Mouse (Mus musculus) cortical plate, adult 2 months (tissue): ENCODE data around the gene Prrxl1. TPM values are rescaled to one million over a fixed set of nuclear protein-coding genes. Genes with fewer than 3 reads are reported as not detected.

Experiments used
- H3K27ac ChIP-seq: fragments of 200-500 bp; 2 replicates; pipeline ENCODE4 v1.5.1; 2012; ENCODE audit warnings: low read length, control low read depth, inconsistent platforms; ENCODE audit not compliant: insufficient read depth
- H3K4me1 ChIP-seq: fragments of 200-500 bp; 2 replicates; pipeline ENCODE4 v1.6.1; 2011; ENCODE audit warnings: low read length; ENCODE audit not compliant: control insufficient read depth, insufficient read depth
- H3K4me3 ChIP-seq: fragments of 200-500 bp; 2 replicates; pipeline ENCODE4 v1.5.1; 2011; ENCODE audit warnings: mild to moderate bottlenecking, low read length, control low read depth; ENCODE audit not compliant: insufficient read depth
- CTCF ChIP-seq: fragments of 200-500 bp; IDR thresholded peaks from 2 replicates; pipeline ENCODE4 v1.5.1; 2011; ENCODE audit warnings: mild to moderate bottlenecking, control low read depth, low read length; ENCODE audit not compliant: insufficient read depth; ENCODE audit errors: extremely low read depth
- POLR2A ChIP-seq: fragments of 200-500 bp; IDR thresholded peaks from 2 replicates; pipeline ENCODE4 v1.6.1; 2011; ENCODE audit warnings: mild to moderate bottlenecking, low read length, control low read depth; ENCODE audit not compliant: insufficient read depth; ENCODE audit errors: extremely low read depth
- polyA plus RNA-seq: library from polyadenylated mRNA; depleted of rRNA; stranded (reverse); fragments of >200 nt; gene quantifications from 2 replicates; pipeline ENCODE4 v1.2.3, GENCODE M21; 2012

Prrxl1 gene
- polyA plus RNA-seq, 1 experiment = 0.06 TPM

GRCm38 (mm10) chr14:32624245-32624644 lies 25.0 kb downstream of the Prrxl1 start:
- Histone ChIP-seq H3K4me3 (no peak overlapping the region), H3K4me1 (no peaks in the 10 kb centered on the region), H3K27ac (no peak overlapping the region)
- TF ChIP-seq POLR2A = no peak
- TF ChIP-seq CTCF = no peak

DNA sequence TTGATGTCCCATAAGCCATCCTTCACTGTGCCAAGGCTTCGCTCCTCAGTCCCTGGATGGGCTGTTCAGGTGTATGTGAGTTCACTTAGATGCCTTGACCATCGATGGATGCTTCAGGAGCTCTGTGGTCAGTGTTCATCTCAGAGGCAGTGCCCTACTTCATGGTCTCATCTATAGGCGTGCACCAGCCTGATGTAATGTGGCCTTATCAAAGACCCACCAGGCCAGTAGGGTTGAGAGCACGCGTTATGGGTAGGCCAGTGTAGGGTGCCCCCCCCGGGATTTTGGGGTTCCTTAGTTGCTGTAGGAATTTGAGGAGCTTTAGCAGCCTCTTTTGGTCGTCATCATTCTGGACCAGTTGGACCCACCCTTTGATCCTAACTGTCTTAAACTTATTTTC lies 25.6 kb downstream of the Prrxl1 start:
- Histone ChIP-seq H3K4me3 (no peak overlapping the region), H3K4me1 (no peaks in the 10 kb centered on the region), H3K27ac (no peak overlapping the region)
- TF ChIP-seq POLR2A (no peak), CTCF (no peak)

- H3K4me1 ChIP-seq = no peaks in the 10 kb centered on the region
- TF ChIP-seq POLR2A (no peak), CTCF (no peak)
- no peak overlapping the region for H3K4me3 ChIP-seq
- no peak overlapping the region for H3K27ac ChIP-seq
These were observed 28.1 kb downstream of the Prrxl1 start for GRCm38 (mm10) chr14:32627271-32627670.

DNA sequence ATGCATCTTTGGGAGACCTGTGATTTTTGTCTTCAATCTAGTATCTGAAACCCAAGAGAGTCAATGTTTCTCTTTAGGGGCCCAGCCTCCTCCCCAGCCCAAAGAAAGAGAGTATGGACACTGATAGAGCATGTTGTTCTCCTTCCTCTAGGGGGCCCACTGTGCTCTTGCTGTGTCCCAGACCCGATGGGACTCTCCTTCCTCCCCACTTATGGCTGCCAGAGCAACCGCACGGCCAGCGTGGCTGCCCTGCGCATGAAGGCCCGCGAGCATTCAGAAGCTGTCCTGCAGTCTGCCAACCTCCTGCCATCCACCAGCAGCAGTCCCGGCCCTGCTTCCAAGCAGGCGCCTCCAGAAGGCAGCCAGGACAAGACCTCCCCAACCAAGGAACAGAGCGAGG lies 29.4 kb downstream of the Prrxl1 start:
- no peak overlapping the region for H3K27ac ChIP-seq
- TF ChIP-seq CTCF (no peak), POLR2A (no peak)
- no peak overlapping the region for H3K4me3 ChIP-seq
- H3K4me1 ChIP-seq = no peaks in the 10 kb centered on the region

DNA sequence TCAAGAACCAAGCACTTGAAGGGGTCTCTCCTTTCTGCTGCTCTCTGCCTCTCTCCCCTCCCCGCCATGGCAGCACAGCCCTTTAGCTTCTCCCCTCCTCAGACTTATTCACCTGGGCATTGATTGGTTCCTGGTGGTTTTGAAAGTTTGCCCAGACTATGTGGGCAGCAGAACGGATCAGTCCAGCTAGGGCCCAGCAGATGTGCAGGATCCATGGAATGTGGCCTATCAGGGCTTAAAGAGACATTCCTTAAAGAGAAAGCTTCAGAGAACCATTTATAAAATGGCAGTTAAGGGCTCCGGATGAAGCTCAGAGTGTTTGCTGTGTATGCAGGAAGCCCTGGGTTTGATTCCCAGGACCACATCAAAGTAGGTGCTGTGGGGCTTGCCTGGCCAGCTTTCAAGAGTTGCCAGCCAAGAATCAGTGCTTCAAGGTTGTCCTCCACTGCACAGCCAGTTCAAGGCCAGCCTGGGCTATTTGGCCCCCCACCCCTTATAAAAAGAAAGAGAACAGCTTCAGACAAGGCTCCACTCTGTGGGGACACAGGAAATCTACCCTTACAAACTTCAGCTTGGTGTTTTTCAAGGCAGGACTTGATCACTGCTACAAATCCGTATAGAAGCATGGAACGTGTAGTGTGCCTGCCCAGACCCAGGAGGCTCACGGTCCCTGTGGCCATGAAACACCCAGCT lies 33.8 kb downstream of the Prrxl1 start:
- TF ChIP-seq CTCF (no peak), POLR2A (no peak)
- Histone ChIP-seq H3K4me3 (no peak overlapping the region), H3K27ac (no peak overlapping the region), H3K4me1 (no peaks in the 10 kb centered on the region)

GRCm38 (mm10) chr14:32634015-32634682 lies 34.9 kb downstream of the Prrxl1 start:
- Histone ChIP-seq H3K4me1 (no peaks in the 10 kb centered on the region), H3K27ac (no peak overlapping the region), H3K4me3 (no peak overlapping the region)
- no peak for TF ChIP-seq CTCF
- no peak for TF ChIP-seq POLR2A

GRCm38 (mm10) chr14:32638485-32638884 lies 39.3 kb downstream of the Prrxl1 start:
- TF ChIP-seq CTCF (no peak), POLR2A (no peak)
- no peak overlapping the region for H3K27ac ChIP-seq
- H3K4me1 ChIP-seq = no peaks in the 10 kb centered on the region
- no peak overlapping the region for H3K4me3 ChIP-seq

DNA sequence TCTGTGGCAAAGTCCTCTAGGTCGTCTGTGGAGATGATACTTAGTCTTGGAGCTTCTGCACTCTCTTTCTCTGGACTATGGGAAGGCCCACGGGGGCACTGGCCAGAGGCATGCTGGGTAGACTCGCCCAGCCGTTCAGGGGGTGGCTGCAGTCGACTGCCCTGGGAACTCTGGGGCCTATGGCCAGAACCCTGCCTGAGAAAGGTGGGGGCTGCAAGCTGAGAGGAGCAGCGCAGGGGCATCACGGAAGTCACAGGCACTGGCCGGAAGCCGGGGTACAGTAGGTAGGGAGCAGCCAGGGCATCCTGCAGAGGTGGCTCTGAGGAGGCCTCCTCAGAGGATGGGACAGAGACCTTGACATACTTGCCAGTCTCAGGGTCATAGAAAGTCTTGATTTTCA lies 60.6 kb downstream of the Prrxl1 start:
- Histone ChIP-seq H3K27ac (no peak overlapping the region), H3K4me1 (no peaks in the 10 kb centered on the region), H3K4me3 (no peak overlapping the region)
- no peak for TF ChIP-seq POLR2A
- TF ChIP-seq CTCF = no peak

GRCm38 (mm10) chr14:32663099-32663498 lies 63.9 kb downstream of the Prrxl1 start:
- TF ChIP-seq CTCF = no peak
- TF ChIP-seq POLR2A = no peak
- Histone ChIP-seq H3K4me3 (no peak overlapping the region), H3K27ac (no peak overlapping the region), H3K4me1 (no peaks in the 10 kb centered on the region)

DNA sequence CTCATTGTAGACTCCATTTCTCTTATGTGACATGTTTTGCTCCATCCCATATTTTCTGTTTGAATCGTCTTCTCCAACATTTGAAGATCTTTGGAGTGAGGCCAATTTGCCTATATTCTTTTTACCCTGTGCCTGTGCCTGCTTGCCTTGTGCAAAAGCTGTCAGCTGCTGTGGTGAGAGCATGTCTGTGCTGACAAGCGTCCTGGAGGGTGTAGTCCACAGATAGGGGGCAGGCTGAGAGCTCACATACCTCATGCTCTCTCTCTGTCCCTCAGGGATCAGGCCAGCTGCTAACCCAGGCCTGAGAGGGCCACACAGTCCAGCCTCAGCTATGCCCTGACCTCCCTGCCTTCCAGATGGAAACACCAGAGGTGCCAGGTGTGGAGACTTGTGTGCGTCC lies 74.0 kb downstream of the Prrxl1 start:
- Histone ChIP-seq H3K27ac (no peak overlapping the region), H3K4me1 (peaks cover 2% of the 10 kb centered on the region), H3K4me3 (no peak overlapping the region)
- no peak for TF ChIP-seq POLR2A
- 0 out of 2 replicates have a peak, but pooled peaks have one; percentile 3 for TF ChIP-seq CTCF
